Mouse (Mus musculus): Measurements from ENCODE around the gene Spen.

GRCm38 (mm10) chr4:141530979-141531378 lies 7.4 kb downstream of the Spen start:
- no peak for TF ChIP-seq CTCF (IDR thresholded peaks at IDR 0.05; ENCODE audit: borderline replicate concordance, control insufficient read depth, extremely low read depth, insufficient read depth, low read length, poor library complexity)
- TF ChIP-seq POLR2A (IDR thresholded peaks at IDR 0.05; ENCODE audit: control insufficient read depth, extremely low read depth, insufficient read depth, low read length, poor library complexity), result no peak

Measured in thymus, adult 2 months (tissue).